Mouse (Mus musculus) heart, postnatal 14 days (tissue): ENCODE measurements around the gene Eml5. TPM values are rescaled to one million over a fixed set of nuclear protein-coding genes. Genes with fewer than 3 reads are reported as not detected.
A peak's percentile ranks its signal among the peaks of the same experiment; 100 is the strongest.

Source experiments
- DNase-seq, 2 experiments: peaks; one replicate each; pipeline ENCODE4 v3.0.0; 2021 to 2022
- intact Hi-C: fragments of 180-260 bp; cut with DNase I; formaldehyde crosslinking; loops from one replicate; pipeline ENCODE4 v1.15.1; 2025
- total RNA-seq, 2 experiments: library from RNA; stranded (reverse); gene quantifications; 2 replicates each; pipeline ENCODE4 v1.2.3; 2021

Eml5 gene
- total RNA-seq, 2 experiments from 2014 or later, result 3.4 to 3.7 TPM

DNA sequence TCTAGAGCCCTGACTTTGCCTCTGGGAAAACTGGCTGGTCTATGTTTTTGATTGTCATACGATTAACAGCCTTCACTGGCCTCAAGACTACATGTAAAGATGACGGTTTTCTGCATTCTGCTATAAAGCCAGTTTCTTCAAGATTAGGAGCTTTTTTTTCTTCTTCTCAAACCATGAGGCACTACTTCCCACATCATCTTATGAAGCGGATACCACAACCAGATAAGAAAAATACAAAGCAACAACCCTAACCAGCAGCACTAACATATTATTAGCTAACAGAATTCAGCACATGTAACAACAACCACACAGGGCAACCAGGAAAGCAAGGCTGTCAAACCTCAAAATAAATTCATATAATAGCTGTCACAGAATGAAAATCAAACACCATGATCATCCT is 63.3 kb downstream of the Eml5 start:
- DNase-seq, result no peak
- intact Hi-C loops, result no loop called here

DNA sequence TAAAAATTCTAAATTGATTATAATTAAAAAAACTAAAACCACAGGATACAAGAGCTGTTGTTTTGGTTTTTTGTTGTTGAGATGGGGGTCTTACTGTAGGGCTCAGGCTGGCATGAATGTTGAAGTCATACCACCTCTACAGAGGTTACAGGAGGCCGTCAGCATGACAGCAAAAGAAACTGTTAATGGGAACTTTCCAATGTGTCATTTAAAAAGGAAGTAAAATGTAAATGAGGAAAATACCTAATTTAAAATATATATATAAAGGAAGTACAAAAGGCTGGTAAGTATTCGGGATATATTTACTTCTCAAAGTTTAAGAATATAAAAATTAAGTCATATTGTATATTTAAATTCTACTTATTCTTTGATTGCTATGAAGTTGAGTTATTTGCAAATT is 65.8 kb downstream of the Eml5 start:
- no peak for DNase-seq
- intact Hi-C loops, result no loop called here

DNA sequence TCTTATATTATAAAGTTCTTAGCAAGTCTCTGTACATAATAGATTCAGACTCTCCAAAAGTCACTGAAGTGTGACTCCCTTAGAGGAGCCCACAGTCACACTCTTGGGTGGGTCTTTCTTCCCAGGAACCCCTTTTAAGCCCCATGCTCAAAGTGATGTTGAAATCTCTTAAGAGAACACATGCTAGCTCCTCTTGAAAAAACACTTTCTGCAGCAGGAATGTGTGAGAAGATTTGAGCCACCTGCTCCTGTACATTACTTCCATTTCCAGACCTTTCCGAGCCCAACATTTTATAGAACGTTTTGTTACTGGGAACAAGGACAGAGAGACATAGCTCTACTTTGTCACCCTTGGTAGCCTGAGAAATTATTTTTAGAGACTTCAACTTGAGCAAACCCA is 66.4 kb downstream of the Eml5 start:
- no peak for DNase-seq
- intact Hi-C loops, result no loop called here

DNA sequence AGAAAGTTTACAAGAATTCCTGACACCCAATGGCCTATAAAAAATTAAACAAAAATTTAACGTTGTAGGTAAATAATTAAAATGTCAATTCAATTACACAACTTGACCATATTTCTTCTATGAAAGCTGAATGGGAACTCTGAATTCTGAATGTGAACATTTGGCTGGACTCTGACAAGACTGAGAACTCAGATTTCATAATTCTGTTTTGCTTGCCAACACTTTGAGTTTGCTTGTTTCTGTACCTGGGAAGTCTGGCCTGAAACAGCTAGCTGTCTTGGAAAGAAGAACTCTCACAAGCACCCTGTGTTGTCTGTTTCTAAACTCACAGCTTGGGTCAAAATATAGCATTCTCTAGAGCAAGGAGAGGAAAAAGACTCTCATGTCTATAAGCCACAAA is 67.4 kb downstream of the Eml5 start:
- DNase-seq, result no peak
- intact Hi-C loops, result no loop called here

DNA sequence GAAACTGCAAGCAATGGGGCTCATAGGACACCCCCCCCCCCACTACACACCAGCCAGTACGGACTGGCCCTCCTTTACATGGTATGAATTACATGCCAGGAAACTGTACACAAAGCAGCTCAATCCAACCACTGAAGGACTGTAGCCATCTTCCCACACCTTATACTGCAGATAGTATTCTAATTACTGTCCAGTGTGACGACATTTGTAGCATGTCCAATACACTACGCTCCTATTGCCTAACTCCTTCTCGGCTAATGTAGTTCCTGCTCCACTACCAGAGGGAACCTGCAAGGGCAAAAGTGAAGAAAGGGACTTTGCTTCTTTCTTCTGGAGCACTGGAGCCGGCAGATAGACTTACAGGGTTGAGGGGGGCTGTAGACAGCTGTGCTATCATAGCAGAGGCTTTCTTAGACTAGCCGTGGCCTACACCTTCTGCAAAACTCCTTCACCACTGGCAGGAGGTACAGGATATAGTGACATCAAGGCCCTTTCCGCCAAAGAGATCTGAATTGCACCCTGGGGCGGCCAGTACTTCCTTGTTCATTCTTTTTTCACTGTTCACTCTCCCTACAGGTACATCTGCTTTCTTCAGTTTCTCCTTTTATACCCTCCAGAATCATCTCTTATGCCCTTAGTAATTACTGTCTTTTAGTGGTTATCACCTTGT is 68.2 kb downstream of the Eml5 start:
- intact Hi-C loops, result no loop called here
- no peak for DNase-seq

DNA sequence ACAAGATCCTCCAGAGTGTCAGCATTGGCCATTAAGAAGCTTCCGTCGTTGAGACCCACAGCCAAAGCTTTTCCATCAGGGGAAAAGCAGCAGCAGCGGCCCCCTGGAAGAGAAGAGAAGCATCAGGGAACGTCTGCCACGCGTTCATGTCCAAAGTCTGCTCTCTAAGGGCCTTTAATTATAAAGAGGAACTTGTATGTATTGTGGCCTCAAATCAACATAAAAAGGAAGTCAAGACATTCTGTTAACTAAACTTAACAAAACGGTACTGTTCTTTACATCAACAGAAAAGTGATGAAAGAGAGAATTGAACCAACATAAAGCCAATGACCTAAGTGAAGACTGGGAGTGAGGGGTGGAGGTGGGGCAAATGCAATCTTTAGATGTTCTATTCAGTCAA is 70.2 kb downstream of the Eml5 start:
- intact Hi-C loops, result no loop called here
- DNase-seq, result no peak

DNA sequence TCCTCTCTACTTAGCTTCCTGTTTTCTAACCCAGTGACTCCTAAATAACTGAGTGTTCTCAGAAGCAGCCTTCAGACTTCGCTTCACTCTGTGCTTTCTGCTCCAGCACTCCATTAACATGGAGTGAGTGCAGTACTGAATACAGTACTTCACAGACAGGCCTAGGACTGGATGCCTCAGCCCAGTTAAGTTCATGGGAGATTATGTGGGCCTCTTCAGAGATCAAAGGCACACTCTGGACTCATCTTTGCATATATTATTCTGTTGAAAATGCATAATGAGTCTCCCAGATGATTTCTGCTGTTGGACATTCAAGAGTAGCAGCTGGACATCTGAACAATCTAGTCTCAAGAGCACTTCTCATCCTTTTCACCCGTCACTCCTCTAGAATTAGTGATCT is 80.5 kb downstream of the Eml5 start:
- intact Hi-C loops, result no loop called here

DNA sequence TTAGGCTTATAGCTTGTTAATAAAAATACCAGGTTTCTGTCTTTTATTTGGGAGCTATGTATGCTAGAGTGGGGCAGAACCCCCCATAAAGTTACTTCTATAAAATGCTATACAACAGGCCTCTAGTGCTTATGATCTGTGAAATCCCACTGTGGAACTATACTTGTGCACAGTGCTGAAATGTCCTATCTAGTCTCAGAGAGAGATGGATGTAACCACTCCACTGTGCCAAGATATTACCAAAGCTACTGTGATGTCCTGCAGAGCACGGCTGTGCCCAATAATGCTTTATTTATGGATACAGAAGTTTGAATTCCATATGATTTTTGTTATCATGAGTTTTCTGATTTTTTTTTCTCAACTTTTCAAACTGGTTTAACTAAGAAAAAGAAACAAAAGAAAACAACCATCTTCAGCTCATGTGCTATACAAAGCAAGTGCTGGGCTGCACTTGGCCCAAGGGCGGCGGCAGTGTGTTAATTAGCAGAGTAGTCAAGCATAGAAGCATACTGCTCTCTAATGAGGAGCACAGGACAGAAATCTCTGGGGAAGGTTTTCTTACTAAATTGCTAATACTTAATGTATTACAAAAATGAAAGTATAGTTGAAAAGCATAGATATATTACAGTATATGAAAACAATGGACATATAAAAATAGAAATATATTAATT is 97.1 kb downstream of the Eml5 start:
- no peak for DNase-seq
- intact Hi-C loops, result no loop called here

More for the DNA sequence above, 80.5 kb downstream of the Eml5 start:
- DNase-seq, result no peak

DNA sequence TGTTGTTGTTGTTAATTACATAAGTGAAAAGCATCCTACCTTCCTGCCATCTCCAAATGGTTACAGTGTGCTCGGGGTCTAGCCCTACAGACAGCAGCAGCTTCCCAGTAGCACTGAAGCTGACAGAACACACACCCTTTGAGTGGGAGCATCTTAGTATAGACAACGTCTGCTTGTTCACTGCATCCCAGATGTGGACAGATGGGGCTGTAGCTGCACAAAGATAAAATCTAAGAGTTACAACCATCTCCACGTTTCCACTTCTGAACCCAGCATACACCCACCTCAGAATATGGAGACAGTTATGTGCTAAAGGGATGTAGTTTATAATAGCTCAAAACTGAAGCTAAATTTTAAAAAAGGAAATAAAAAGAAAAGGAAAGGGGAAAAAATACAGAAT is 99.0 kb downstream of the Eml5 start:
- intact Hi-C loops, result no loop called here
- no peak for DNase-seq

DNA sequence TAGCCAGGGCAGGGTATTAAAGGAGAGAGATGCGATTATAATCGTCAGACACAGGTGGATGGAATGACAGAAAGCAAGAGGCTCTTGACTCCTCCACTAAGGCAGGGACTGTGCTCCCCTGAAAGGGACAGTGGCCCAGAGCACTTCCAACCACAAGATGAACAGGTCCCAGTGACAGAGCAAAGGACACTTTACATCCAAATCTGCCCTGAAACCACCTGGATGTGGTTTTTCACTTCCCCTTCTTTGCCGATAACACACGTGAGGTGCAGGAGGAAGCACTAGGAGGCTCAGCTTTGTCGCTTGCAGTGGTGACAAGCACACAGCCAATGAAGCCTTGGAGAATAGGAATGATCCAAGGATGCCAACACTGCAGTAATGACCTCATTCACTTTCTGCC is 101.0 kb downstream of the Eml5 start:
- intact Hi-C loops, result no loop called here

DNA sequence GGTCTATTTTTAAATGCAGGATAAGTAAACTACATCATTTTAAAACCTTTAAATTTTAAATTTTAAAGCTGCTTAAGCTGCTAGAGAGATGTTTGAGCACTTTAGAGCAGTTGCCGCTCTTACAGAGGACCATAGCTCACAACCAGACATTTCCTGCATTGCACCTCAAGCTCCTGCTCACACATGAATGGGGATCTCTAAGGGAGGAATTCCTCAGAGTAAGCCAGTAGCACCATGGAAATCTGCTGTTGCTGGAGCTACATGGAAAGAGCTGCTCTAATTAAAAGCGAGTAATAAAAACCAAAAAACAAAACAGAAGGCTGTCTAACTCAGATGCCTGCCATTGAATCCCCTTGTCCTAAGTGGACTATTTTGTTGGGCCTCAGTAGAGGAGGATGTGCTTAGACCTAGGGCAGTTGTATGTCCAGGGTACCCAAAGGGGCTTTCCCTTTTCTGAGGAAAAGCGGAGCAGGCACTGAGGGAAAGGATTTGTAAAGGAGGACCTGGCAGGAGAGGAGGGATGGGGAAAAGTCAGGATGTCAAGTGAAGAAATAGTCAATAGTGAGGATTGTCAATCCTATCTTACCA is 105.5 kb downstream of the Eml5 start:
- intact Hi-C loops, result no loop called here
- no peak for DNase-seq

More for the DNA sequence above, 101.0 kb downstream of the Eml5 start:
- DNase-seq, result no peak

DNA sequence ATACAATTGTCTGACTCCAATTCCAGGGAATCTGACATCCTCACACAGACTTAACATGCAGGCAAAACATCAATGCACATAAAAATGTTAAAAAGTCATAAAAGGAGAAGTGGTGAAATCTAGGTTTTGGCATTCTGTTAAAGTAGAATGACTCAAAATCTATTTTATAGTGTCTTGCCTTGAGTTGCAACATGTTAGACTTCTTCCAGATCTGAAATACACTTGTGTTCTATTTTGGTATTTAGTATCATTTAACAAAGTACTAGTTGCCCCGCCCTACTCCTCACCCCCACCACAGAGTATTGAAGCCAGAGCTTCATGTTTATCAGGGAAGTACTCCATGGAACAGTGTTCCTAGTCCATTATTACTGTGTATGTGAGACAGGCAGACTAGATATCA is 117.0 kb downstream of the Eml5 start:
- no peak for DNase-seq
- intact Hi-C loops, result no loop called here

DNA sequence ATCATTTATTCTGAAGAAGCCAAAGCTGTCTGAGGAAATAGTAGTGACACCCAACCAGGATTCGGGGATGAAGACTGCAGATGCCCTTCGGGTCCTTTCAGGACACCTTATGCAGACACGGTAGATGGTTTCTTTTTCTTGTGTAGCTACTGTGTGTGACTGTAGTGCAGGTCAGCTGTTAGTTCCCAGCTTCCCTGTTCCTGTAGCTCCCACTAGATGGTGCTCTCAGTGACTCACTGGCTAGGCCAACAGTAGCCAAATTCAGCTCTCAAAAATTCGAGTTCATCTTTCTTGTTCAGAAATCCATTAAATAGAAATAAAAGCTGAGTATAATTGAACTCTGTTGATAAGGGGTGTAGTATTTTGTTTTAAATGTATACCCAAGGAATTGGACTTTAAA is 122.1 kb downstream of the Eml5 start:
- DNase-seq, result peak in 1 of 2 experiments; percentile 28
- intact Hi-C loops, result no loop called here

DNA sequence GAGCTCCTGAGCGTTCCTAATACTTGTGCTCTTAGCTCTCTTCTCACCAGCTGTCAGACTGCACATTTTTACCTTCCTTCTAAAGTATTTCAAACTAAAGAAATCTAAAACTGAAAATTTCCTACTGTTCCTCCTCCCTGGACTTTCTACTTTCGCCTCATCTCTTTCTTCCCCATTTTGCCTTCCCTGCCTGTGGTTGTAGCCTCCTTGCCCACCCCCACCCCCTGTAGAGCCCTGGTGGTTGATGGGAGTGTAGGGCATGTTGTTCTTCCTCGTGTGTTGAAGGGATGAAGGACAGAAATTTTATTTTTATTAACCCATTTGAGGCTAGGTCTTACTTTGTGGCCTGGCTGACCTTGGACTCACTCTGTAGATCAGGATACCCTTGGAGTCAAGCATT is 123.8 kb downstream of the Eml5 start:
- intact Hi-C loops, result no loop called here
- DNase-seq, result no peak

DNA sequence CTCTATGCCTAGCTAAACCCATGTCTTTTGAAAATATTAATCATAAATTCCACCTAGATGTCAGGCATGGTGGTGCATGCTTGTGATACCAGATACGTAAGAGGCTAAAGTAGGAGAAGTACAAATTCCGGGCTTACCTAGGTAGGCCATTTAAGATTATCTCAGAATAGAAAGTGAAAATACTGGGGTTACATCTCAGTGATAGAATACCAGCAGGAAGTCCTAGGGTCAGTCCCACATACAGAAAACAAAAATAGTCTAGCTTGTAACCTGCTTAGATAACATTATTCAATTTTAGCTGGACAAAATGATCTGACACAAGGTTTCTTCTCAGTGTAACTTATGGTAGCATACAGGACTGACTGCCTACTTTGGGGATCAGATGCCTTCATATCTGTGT is 135.0 kb downstream of the Eml5 start:
- intact Hi-C loops, result no loop called here

DNA sequence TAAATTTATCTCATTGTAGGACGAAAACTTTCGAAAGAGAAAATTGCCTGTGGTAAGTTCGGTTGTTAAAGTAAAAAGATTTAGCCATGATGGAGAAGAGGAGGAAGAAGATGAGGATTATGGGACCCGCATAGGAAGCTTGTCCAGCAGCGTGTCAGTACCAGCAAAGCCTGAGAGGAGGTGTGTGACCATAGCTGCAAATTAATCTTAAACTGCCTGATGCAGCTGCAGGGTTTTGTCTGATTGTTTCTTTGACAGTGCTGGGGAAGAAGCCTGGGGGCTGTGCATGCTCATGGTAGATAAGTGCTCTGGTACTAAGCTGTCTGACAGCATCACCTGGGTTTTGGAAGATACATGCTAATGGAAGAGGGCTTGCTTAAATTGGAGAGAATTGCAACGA is 141.6 kb downstream of the Eml5 start:
- intact Hi-C loops, result no loop called here
- no peak for DNase-seq

More for the DNA sequence above, 135.0 kb downstream of the Eml5 start:
- no peak for DNase-seq

DNA sequence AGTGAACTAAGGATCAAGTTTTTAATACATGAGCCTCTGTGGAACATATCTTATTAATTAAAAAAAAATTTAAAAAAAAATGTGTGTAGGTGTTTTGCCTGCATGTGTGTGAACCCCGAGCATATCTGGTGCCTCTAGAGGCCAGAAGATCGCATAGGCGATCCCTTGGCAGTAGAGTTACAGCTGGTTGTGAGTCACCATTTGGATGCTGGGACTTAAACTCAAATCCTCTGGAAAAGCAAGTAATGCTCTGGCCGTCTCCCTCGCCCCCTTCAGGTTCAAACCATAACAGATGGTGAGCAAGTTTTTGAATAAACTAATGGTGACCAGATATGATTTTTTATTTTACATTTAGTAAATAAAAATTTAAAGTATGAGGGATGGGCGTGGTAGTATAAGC is 143.6 kb downstream of the Eml5 start:
- intact Hi-C loops, result no loop called here
- no peak for DNase-seq

DNA sequence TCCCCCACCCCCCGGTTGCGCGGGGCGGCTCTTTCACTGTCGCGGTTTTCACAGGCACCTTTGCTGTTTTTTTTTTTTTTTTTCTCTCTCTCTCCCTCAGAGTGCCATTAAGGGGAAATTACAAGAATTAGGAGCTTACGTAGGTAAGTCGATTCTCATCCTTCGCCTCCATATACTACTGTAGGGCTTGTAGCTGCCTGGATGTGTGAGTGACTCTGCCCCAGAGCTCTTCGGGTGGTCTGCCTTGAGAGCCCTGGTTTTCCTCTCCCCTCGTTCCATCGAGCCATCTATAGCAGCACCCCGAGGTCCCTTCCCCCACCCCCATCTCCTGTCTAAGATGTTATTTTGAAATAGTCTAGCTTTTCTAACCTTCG is 153.9 kb downstream of the Eml5 start:
- intact Hi-C loops, result no loop called here
- no peak for DNase-seq

DNA sequence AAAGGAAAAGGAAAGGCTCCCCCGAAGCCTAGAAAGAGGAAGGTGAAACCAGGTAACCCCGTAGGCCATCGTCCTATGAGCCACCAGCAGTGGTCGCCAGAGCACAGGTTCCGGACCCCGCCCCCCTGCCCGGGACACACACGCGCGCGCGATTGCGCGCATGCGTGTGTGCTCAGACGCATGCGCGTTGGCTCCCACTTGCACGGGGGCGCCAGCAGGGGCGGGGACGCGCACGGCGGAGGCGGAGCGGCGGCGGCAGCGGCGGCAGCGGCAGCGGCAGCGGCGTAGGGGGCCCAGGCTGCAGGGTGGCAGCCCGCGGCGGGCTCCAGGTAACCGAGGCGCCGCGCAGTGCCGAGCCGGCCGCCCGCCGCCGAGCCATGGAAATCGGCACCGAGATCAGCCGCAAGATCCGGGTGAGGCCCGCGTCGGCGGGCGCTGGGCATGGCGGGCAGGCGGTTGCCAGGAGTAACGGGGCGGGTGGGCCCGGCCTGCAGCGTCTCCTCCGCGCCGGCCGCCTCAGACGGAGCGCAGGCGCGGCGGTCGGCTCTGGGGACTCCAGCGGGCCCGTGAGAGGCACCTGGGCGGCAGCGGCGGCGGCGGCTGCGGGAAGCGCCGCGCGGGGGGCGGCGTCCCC is 154.4 kb downstream of the Eml5 start, which contains the start of gene Zc3h14:
TSS of gene Zc3h14 (plus strand) at position 219 of the 634 bp plus-strand sequence.
- intact Hi-C loops, result no loop called here
- peak; percentile 97 to 98 for DNase-seq

DNA sequence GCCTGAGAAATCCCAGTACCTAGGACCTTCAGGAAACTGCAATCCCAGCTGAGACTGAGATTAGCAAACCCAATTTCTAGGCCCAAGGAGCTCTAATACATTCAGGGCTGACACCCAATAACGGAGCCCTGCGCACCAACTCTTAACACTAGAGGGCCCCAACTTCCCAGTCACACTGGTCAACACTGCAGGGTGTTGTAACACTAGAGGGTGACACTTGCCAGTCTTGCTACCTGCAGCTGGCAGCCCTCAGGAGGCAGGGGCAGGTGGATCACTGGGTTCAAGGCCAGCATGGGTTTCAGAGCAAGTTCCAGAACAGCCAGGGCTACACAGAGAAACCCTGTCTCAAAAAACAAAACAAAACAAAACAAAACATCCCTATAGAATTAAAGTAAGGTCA is 155.2 kb downstream of the Eml5 start:
- peak; percentile 47 to 58 for DNase-seq
- intact Hi-C loops, result no loop called here

DNA sequence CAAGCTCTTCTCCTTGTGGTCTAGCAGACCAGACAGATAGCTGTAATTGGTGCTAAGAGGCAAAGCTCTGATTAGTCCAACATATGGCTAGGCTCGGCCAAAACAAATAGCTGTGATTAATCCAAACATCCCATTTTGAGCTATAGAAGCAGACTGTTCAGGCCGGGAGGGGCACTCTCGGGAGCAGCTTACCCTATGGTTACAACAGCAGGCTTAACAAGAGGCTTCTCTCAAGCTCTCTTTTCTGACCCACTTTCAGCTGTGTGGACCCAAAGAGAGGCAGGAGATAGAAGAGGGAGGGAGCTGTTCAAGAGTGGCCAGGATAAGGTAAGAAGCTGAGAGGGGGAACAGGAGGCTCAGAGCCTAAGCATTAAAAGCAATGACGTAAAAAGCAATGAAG is 155.7 kb downstream of the Eml5 start:
- no peak for DNase-seq
- intact Hi-C loops, result no loop called here
